Mouse (Mus musculus) urinary bladder, postnatal 36 days (tissue): Measurements from ENCODE around the gene Ccdc167.

Experiments used
- DNase-seq, 2 experiments: peaks; one replicate each; pipeline ENCODE4 v3.0.0; 2022; ENCODE audit warnings: low spot score in 2 of 2, mixed read lengths in 1 of 2

The Ccdc167 gene

DNA sequence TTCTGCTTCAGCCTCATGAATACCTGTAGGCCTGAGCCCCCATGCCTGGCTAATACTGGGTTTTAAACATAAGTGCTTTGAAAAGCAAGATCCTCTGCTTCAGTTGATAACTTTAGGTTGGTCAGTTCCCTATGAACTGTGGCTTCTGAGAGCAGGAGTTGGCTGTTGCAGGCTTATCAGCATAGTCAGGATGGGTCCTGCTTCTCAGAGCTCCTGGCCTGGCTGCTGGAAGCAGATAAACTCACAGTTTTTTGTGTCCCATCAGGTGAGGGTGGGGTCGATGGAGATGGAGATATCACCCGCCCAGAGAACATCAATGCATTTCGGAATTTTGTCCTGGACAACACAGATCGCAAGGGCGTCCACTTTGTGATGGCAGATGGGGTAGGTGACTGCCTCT is 30.1 kb downstream of the Ccdc167 start:
- no peak for DNase-seq

- no peak for DNase-seq
Observed at GRCm38 (mm10) chr17:29684275-29684674, 32.6 kb downstream of the Ccdc167 start.

DNA sequence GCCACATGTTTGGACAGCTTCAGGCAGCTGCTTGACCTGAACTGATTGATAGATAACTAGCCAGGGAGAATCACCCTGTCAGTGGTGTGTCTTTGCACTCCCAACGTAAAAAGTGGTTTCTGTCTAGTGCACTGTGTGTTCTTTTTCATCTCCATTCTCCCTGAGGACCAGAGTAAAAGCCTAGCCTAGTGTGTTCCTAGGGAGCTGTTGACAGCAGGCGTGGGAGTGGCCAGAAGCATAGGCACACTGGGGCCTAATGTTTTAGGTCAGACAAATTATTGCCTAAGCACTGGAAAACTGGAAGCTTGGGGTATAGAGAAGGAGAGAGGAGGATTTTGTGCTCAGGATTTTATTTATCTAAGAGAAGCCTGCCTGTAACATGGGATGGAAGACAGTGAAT is 33.7 kb downstream of the Ccdc167 start:
- no peak for DNase-seq

DNA sequence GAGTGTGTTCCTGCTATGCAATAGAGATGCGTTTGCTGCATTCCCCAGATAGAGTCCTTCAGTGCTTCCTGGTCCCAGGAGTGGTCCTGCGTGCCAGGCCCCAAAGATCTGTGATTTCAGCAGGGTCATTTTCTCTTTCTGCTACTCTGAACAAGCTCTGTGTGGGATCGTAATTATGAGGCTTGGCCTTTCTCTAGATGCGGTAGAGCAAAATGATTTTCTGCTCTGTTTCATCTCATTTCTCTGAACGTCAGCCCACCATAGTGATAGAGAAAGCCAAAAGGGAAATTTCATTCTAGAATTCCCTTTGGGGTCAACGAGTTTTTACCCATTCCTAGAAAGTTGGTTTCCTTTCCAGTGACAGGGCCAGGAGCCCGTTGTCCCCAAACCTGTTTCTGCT is 34.6 kb downstream of the Ccdc167 start:
- DNase-seq = no peak

DNA sequence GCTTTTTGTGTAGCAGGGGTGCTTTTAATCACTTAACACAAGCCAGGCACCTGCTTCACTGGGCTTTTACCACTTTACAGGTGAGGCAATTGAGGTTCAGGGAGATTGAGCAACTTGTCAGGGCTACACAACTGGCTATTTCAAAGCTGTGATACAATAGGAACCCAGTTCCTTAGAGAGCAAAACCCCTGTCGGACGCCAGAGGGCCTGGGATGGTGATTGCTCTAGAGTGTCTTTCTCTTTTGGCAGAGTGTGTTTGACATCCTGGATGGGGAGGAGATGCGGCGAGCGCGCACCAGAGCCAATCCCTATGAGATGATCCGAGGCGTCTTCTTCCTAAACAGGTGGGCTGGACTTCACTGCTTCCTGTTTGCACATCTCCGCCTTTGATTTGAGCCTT is 35.2 kb downstream of the Ccdc167 start:
- DNase-seq = no peak

DNA sequence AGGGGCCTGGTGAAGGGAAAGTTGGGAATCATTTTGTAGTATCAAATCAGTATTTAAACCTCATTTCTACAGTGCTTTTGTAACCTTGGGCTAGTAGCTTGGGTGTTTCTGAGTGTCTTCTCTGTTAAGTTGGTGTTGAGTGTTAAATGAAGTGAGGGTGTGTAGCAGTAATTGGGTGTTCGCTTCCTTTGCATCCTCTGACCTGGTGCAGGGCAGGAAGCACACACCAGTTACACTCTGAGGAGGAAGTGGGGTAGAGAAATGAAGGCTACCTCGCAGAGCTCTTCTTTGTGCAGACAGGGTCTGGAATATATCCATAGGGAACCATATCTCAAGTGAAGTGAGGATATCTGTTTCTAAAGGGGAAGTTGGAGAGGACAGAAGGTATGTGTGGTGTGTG is 35.9 kb downstream of the Ccdc167 start:
- DNase-seq = no peak

DNA sequence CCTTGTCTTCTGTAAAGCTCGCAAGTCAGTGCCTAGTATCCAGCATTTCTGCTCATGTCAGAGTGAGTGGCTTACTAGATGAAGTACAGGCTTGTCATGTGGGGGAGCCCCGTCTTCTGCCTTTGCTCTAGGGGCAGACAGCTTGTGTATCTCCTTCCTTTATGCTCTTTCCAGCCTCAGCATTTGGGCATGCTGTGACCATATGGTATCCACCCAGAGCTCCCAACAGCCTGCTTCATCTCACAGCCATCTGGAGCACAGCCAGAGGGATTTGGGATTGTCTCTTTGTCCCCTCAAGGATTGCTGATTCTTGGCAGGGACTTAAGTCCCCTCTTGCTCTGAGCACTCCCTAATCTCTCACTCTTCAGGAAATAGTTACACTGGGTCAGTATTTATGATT is 36.7 kb downstream of the Ccdc167 start:
- no peak for DNase-seq

DNA sequence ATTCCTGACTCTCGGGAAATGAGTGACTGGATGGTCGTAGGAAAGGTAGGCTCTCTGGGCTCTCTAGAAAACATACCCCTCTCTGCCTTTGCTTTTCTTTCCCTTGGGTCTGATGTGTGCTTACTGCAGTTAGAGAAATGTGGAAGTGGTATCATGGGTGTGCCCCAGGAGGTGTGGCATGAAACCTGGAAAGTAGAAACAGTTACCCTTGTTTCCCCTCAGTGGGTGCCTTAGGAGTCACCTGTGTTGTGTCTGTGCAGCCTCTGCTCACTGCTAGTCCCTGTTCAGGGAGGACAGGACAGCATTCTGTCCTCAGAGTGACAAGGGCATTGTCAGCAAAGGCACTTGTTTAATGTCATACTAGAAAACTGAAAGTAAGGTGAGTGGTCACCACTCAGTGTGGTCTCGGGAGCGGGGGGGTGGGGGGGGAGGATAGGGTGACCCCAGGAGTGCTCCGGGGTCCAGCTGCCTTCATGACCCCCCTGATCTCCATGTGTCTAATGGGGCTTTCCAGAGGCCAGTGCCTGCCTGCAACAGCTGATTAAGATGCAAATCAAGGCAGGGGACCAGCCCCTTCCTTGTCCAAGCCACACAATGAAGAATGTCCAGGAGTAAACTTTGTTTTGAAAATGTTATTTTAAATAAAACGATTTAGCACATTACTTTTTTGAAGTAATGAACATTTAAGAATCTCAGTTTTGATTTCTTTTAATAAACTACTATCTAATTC is 37.6 kb downstream of the Ccdc167 start:
- DNase-seq = no peak

GRCm38 (mm10) chr17:29678526-29678925 is 38.3 kb downstream of the Ccdc167 start:
- DNase-seq = no peak

- no peak for DNase-seq
Observed at GRCm38 (mm10) chr17:29673325-29673724, 43.5 kb downstream of the Ccdc167 start.

GRCm38 (mm10) chr17:29671021-29671420 is 45.8 kb downstream of the Ccdc167 start:
- no peak for DNase-seq

DNA sequence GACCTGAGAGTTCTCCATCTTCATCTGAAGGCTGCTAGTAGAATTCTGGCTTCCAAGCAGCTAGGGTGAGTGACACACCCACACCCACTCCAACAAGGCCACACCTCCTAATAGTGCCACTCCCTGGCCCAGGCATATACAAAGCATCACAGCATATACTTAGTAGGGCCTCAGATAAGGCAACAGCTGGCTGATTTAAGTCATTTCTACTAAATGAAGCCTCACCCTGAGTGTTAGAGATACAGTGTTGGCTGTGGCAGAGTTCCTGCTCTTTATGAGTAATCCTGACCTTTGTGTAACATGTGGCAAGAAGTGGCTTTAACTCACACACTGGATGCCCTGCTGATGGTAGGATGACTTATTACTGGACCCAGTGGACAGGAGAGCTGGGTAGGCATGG is 46.9 kb downstream of the Ccdc167 start:
- no peak for DNase-seq

- no peak for DNase-seq
Observed at GRCm38 (mm10) chr17:29669030-29669429, 47.8 kb downstream of the Ccdc167 start.

- DNase-seq = peak in 1 of 2 experiments; percentile 10
Observed at GRCm38 (mm10) chr17:29668051-29668986, 48.5 kb downstream of the Ccdc167 start.

DNA sequence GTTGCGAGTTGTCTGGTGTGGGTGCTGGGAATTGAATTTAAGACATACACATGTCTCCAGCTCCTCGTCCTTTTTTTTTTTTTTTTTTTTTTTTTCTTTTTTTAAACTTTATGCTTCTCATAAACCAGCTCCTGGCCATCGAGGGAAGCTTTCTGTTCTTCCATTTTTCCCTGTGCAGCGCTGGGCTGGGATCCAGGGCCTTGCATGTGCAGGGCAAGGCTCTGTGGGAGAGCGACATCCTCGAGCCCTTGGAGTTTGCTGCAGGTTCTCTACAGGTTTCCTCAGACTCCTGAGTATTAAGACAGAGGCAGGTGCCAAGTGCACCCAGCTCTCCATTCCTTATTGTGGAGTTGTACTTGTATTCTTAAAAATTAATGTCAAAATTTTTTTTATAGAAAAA is 54.7 kb downstream of the Ccdc167 start:
- no peak for DNase-seq

DNA sequence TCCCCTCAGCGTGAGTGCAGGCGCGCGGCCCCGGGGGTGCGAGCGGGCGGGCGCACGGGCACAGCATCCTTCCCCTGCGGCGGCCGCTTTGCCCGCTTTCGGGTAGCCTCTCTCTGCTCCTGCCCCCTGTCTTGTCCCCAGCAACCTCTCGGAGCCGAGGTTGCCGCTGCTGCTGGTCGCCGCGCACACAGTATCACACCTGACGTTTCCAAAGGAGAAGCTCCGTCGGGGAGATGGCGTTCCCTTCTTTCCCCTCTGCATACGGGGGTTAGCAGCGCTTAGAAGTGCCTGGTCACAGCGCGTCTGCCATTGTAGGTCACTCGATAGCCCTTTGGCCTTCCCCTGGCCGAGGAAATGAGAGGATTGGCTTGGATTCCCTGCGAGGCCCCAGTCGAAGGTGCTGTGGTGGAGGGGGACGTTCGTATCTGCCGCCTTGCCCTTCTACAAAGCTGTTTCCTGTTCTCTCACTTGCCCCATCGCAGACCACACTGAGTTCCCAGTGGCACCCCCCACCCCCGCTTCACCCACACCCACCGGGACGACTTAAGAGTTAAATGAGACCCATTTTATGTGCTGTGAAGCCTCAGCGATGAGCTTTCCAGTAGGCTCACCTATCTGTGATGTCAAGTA is 56.0 kb downstream of the Ccdc167 start:
- no peak for DNase-seq

DNA sequence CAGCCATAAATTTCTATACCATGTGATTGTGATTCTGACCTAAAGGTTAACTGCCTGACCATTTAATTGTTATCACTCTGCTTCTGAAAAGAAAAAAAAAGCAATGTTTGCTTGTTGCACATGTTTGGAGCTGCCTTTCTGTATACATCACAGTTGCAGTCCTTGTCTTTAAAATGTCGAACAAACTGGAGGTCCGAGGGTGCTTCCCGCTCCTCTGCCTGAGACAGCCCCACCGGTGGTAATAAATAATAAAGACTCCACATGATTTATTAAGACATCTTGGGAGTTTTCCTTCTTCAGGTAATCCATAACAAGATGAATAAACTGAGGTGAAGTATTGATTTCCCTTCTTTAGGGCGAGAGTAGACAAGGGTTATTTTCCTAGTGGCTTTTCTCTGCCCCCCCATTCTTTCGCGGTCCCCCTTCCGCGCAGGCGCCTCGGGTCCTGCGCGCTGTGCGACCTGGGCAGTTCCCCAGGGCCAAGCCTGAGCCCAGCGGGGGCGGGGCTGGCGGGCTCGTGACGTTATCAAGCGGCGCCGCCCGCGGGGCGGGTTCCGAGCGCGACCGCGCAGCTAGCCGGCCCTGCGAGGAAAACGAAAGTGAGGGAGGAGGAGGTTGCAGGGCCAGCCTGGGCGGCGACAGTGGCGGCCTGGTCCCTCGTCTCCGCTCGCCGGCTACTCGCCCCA is 56.6 kb downstream of the Ccdc167 start, which contains the start of gene Cmtr1:
TSS of gene Cmtr1 (plus strand) at position 520 of the 686 bp plus-strand sequence.
- peak; percentile 97 for DNase-seq

DNA sequence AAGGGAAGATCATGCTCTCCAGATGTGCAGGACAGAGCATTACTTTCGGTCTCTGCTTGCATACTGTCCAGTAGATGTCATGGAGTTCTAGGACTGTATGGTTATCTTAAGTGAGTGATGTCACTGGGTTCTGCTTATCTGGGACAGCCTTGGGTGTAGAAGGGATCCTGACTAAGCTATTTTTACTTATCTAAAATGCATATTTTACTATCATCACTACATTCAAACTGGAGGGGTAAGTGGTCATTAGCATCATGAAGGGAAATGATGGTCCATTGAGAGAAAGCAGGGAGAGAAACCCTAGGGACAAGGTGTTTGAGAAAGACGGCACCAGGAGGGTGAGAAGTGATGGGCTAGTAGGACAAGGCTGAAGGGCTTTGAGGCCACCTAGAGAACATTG is 58.6 kb downstream of the Ccdc167 start:
- DNase-seq = no peak

DNA sequence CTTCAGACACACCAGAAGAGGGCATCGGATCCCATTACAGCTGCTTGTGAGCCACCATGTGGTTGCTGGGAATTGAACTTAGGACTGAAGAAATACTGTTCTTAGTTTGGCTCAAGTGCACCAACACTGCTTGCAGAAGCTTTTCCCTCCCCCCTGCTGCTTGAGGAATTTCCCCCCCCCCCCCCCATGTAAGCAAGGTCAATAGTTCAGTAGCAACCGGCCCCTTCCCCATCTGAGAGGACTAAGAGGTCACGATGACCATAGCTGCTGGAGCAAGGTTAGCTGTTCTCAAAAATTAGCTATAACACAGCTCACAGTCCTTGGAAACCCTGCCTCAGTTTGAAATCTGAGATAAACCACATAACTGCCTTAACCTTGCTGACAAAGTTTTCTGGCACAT is 74.6 kb downstream of the Ccdc167 start:
- no peak for DNase-seq

- no peak for DNase-seq
Observed at GRCm38 (mm10) chr17:29640971-29641370, 75.9 kb downstream of the Ccdc167 start.

GRCm38 (mm10) chr17:29637895-29638294 is 78.9 kb downstream of the Ccdc167 start:
- DNase-seq = no peak

DNA sequence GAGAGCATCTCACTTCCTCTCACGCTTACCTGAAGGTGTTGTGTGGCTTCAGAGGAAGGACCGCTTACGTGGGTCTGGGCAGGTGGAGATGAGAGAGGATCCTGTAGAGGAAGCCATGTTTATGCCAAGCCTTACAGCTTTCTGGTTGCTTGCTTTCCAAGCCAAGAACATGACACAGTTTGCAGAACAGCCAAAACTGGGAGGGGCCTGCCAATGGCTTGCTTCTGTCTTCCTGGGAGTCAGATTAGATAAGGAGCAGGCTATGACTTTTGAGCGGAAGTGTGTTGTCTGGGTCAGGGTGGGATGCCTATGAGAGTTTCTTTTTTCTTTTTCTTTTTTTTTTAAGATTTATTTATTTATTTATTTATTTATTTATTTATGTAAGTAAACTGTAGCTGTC is 79.5 kb downstream of the Ccdc167 start:
- peak in 1 of 2 experiments; percentile 17 for DNase-seq
